Mouse (Mus musculus): ENCODE measurements at regions not wholly inside any gene's neighbourhood (a gene's known extent, or its start where the extent isn't known, plus 50 kb on each side); places are given as distances from the start of the nearest gene placed in this dataset.

GRCm38 (mm10) chr1:57174289-57174890 is 195.9 kb upstream of the Satb2 start:
- DNase-seq, result peak; percentile 18 to 33
- intact Hi-C loops (cut with DNase I), result no loop called here

GRCm38 (mm10) chr1:57188796-57189319 is 188.6 kb upstream of the 1700066M21Rik start:
- intact Hi-C loops (cut with DNase I), result no loop called here
- no peak for DNase-seq

- intact Hi-C loops (cut with DNase I), result no loop called here
- no peak for DNase-seq
Measured at GRCm38 (mm10) chr1:57201274-57201673, 176.1 kb upstream of the 1700066M21Rik start.

GRCm38 (mm10) chr1:57204331-57204730 is 173.1 kb upstream of the 1700066M21Rik start:
- intact Hi-C loops (cut with DNase I), result loop anchor here (2.0 kb wide), 1 partner anchor 1318 kb away; no protein-coding TSS in a partner anchor
- DNase-seq, result no peak

- DNase-seq, result peak; percentile 64 to 79
- intact Hi-C loops (cut with DNase I), result loop anchor here (1.0 to 5.0 kb wide), 3 partner anchors 228 to 1319 kb away; partner anchors contain the start of gene Satb2
Measured at GRCm38 (mm10) chr1:57205198-57205987, 172.0 kb upstream of the 1700066M21Rik start.

GRCm38 (mm10) chr1:57206496-57206895 is 170.9 kb upstream of the 1700066M21Rik start:
- intact Hi-C loops (cut with DNase I), result loop anchor here (5.0 kb wide), 1 partner anchor 229 kb away; the partner anchor contains the start of gene Satb2
- DNase-seq, result no peak

- no peak for DNase-seq
- intact Hi-C loops (cut with DNase I), result loop anchor here (5.0 kb wide), 1 partner anchor 230 kb away; the partner anchor contains the start of gene Satb2
Measured at GRCm38 (mm10) chr1:57206944-57207343, 170.5 kb upstream of the 1700066M21Rik start.

- no peak for DNase-seq
- intact Hi-C loops (cut with DNase I), result loop anchor here (5.0 kb wide), 1 partner anchor 231 kb away; the partner anchor contains the start of gene Satb2
Measured at GRCm38 (mm10) chr1:57208415-57208814, 169.0 kb upstream of the 1700066M21Rik start.

GRCm38 (mm10) chr1:57209281-57209680 is 168.1 kb upstream of the 1700066M21Rik start:
- intact Hi-C loops (cut with DNase I), result loop anchor here (5.0 kb wide), 1 partner anchor 232 kb away; the partner anchor contains the start of gene Satb2
- no peak for DNase-seq

GRCm38 (mm10) chr1:57211046-57211445 is 166.4 kb upstream of the 1700066M21Rik start:
- intact Hi-C loops (cut with DNase I), result no loop called here
- no peak for DNase-seq

- DNase-seq, result peak in 1 of 2 experiments; percentile 7
- intact Hi-C loops (cut with DNase I), result no loop called here
Measured at GRCm38 (mm10) chr1:57213428-57213874, 164.0 kb upstream of the 1700066M21Rik start.

GRCm38 (mm10) chr1:57214266-57214665 is 163.2 kb upstream of the 1700066M21Rik start:
- DNase-seq, result no peak
- intact Hi-C loops (cut with DNase I), result no loop called here

- intact Hi-C loops (cut with DNase I), result no loop called here
- DNase-seq, result no peak
Measured at GRCm38 (mm10) chr1:57217656-57218055, 159.8 kb upstream of the 1700066M21Rik start.

GRCm38 (mm10) chr1:57218127-57218526 is 159.3 kb upstream of the 1700066M21Rik start:
- intact Hi-C loops (cut with DNase I), result no loop called here
- DNase-seq, result no peak

GRCm38 (mm10) chr1:57218616-57219015 is 158.8 kb upstream of the 1700066M21Rik start:
- no peak for DNase-seq
- intact Hi-C loops (cut with DNase I), result no loop called here

- intact Hi-C loops (cut with DNase I), result no loop called here
- DNase-seq, result peak; percentile 61 to 66
Measured at GRCm38 (mm10) chr1:57224425-57225104, 152.9 kb upstream of the 1700066M21Rik start.

- no peak for DNase-seq
- intact Hi-C loops (cut with DNase I), result no loop called here
Measured at GRCm38 (mm10) chr1:57243607-57244408, 133.6 kb upstream of the 1700066M21Rik start.

GRCm38 (mm10) chr1:57259626-57260025 is 117.8 kb upstream of the 1700066M21Rik start:
- no peak for DNase-seq
- intact Hi-C loops (cut with DNase I), result no loop called here

- intact Hi-C loops (cut with DNase I), result no loop called here
- no peak for DNase-seq
Measured at GRCm38 (mm10) chr1:57265012-57265760, 112.2 kb upstream of the 1700066M21Rik start.
